In genomic region chr10:84648911-84649310, GRCm38 (mm10) we compare ENCODE assay signal across 27 mouse cellular contexts.
"Had no signal": no experiment of that assay in that cellular context is flagged by ENCODE, and none has a peak within 500 bp of the region (broad histone marks: within the 10 kb centered on the region; RNA-seq: fewer than 3 reads in every experiment).

No protein-coding gene starts in this region.

- ATAC-seq: forebrain, embryonic 13.5 days; forebrain, embryonic 14.5 days; forebrain, embryonic 15.5 days; forebrain, embryonic 16.5 days; forebrain, postnatal 0 days had no signal

- H3K4me3 ChIP-seq: embryonic facial prominence, embryonic 10.5 days; embryonic facial prominence, embryonic 12.5 days; embryonic facial prominence, embryonic 13.5 days; embryonic facial prominence, embryonic 15.5 days; erythroblast, embryonic 14.5 days; forebrain, embryonic 10.5 days; forebrain, embryonic 12.5 days; forebrain, embryonic 13.5 days; forebrain, embryonic 15.5 days; gastrocnemius, adult 2 months; heart, adult 2 months had no signal

- DNase-seq: cerebellum, adult 9-10 months; cerebellum, adult 9-11 months; cerebellum, postnatal 10 days; cerebellum, postnatal 14 days; cerebellum, postnatal 25 days; cerebellum, postnatal 36 days; embryo, embryonic 11 days; forebrain, postnatal 0 days; gastrocnemius, adult 2 months; gastrocnemius, postnatal 10 days; gastrocnemius, postnatal 14 days; gastrocnemius, postnatal 25 days; gastrocnemius, postnatal 36 days; heart, adult 11 months; heart, adult 18-20 months; heart, adult 2 months had no signal

- H3K27me3 ChIP-seq: embryonic facial prominence, embryonic 12.5 days; embryonic facial prominence, embryonic 13.5 days; embryonic facial prominence, embryonic 15.5 days; forebrain, embryonic 12.5 days; forebrain, embryonic 13.5 days; forebrain, embryonic 15.5 days had no signal

- H3K27ac ChIP-seq: embryonic facial prominence, embryonic 10.5 days; embryonic facial prominence, embryonic 12.5 days; embryonic facial prominence, embryonic 13.5 days; embryonic facial prominence, embryonic 15.5 days; forebrain, embryonic 10.5 days; forebrain, embryonic 12.5 days; forebrain, embryonic 13.5 days; forebrain, embryonic 15.5 days; gastrocnemius, adult 2 months; heart, adult 2 months had no signal

- H3K4me1 ChIP-seq: embryonic facial prominence, embryonic 10.5 days; embryonic facial prominence, embryonic 12.5 days; embryonic facial prominence, embryonic 13.5 days; embryonic facial prominence, embryonic 15.5 days; forebrain, embryonic 10.5 days; forebrain, embryonic 13.5 days had no signal

- H3K9me3 ChIP-seq: embryonic facial prominence, embryonic 10.5 days; embryonic facial prominence, embryonic 12.5 days; embryonic facial prominence, embryonic 13.5 days; embryonic facial prominence, embryonic 15.5 days; forebrain, embryonic 10.5 days; forebrain, embryonic 12.5 days; forebrain, embryonic 13.5 days; forebrain, embryonic 15.5 days had no signal

- H3K9ac ChIP-seq: embryonic facial prominence, embryonic 12.5 days; embryonic facial prominence, embryonic 13.5 days; embryonic facial prominence, embryonic 15.5 days; forebrain, embryonic 12.5 days; forebrain, embryonic 13.5 days; forebrain, embryonic 15.5 days; forebrain, postnatal 0 days had no signal
